8 mouse cellular contexts compared by ENCODE assay signal in genomic region chr7:127021563-127022527, GRCm38 (mm10). TPM values are rescaled to one million over a fixed set of nuclear protein-coding genes. Genes with fewer than 3 reads are reported as not detected.
A peak's percentile ranks its signal among the peaks of the same experiment; 100 is the strongest.
DNase-seq lines count a peak whose midpoint lies in the region; ATAC-seq lines count a peak whose summit lies in the region.

No protein-coding gene starts in this region.

- H3K4me1 ChIP-seq in limb, embryonic 12.5 days (replicated peaks), result peaks cover 73% of the 10 kb centered on the region
- peaks cover 67% of the 10 kb centered on the region for H3K4me1 ChIP-seq in stomach, embryonic 15.5 days

- DNase-seq in cerebellum, adult 9-11 months, result peak; percentile 62
- DNase-seq in cerebellum, adult 18-20 months, result no peak
- peak; percentile 26 for DNase-seq in thymus, postnatal 0 days (ENCODE audit: low spot score)
- DNase-seq in thymus, postnatal 36 days, result no peak
- DNase-seq in left cerebral cortex, adult 9 months (ENCODE audit: low spot score in 2 of 2), result no peak
- DNase-seq in frontal cortex, adult 2 months (ENCODE audit: extremely low spot score in 1 of 2, low spot score in 1 of 2), result no peak

- H3K4me3 ChIP-seq in limb, embryonic 12.5 days (replicated peaks), result peak overlapping the region; percentile 58
- peak overlapping the region; percentile 54 for H3K4me3 ChIP-seq in stomach, embryonic 15.5 days (replicated peaks)

- ATAC-seq in limb, embryonic 12.5 days (ENCODE audit: insufficient number of reproducible peaks, insufficient read depth, low FRiP score, low TSS enrichment, low read depth), result no peak
- ATAC-seq in stomach, embryonic 15.5 days (ENCODE audit: insufficient read depth, low FRiP score, low read depth), result no peak

- H3K9ac ChIP-seq in limb, embryonic 12.5 days (replicated peaks), result peak overlapping the region; percentile 74
- peak overlapping the region; percentile 35; the same call in 1 of the 2 replicates for H3K9ac ChIP-seq in stomach, embryonic 15.5 days

- no peaks in the 10 kb centered on the region for H3K9me3 ChIP-seq in limb, embryonic 12.5 days
- no peaks in the 10 kb centered on the region for H3K9me3 ChIP-seq in stomach, embryonic 15.5 days

- H3K27ac ChIP-seq in limb, embryonic 12.5 days, result peak overlapping the region; percentile 92
- H3K27ac ChIP-seq in stomach, embryonic 15.5 days, result peak overlapping the region; percentile 86

- peak overlapping the region; percentile 92 for H3K4me2 ChIP-seq in limb, embryonic 12.5 days
- peak overlapping the region; percentile 85 for H3K4me2 ChIP-seq in stomach, embryonic 15.5 days

- peaks cover 40% of the 10 kb centered on the region for H3K36me3 ChIP-seq in limb, embryonic 12.5 days
- H3K36me3 ChIP-seq in stomach, embryonic 15.5 days, result peaks cover 16% of the 10 kb centered on the region

- WGBS in limb, embryonic 12.5 days, result 36% methylated on average over 3 of the region's 5 CpGs
- 46% methylated on average over 5 of the region's 5 CpGs for WGBS in stomach, embryonic 15.5 days

- H3K27me3 ChIP-seq in limb, embryonic 12.5 days, result no peaks in the 10 kb centered on the region
- H3K27me3 ChIP-seq in stomach, embryonic 15.5 days (replicated peaks), result no peaks in the 10 kb centered on the region

RNA-seq across cellular contexts. Expression of gene Prrt2, which starts 0.8 kb away (rescaled TPM):
- 0.57 and 0.69 TPM in 2 replicates for polyA plus RNA-seq in thymus, postnatal 0 days (2015; fragmentation: Nextera tagmentation; extraction: Ambion mirVana)
- polyA plus RNA-seq in limb, embryonic 12.5 days (2016; fragmentation: Nextera tagmentation; extraction: Ambion mirVana), result 3.1 and 6.4 TPM in 2 replicates
- polyA plus RNA-seq in stomach, embryonic 15.5 days (2015; fragmentation: Nextera tagmentation; extraction: Ambion mirVana), result 5.9 and 8.1 TPM in 2 replicates
- polyA plus RNA-seq in frontal cortex, adult 2 months (2012; rRNA removed), result 227 and 259 TPM in 2 replicates

RNA-seq across cellular contexts. Expression of gene Gm42742, which starts 0.9 kb away (rescaled TPM):
- 57.8 and 80.0 TPM in 2 replicates for polyA plus RNA-seq in thymus, postnatal 0 days (2015; fragmentation: Nextera tagmentation; extraction: Ambion mirVana)
- polyA plus RNA-seq in limb, embryonic 12.5 days (2016; fragmentation: Nextera tagmentation; extraction: Ambion mirVana), result 73.7 and 81.2 TPM in 2 replicates
- 25.0 and 63.8 TPM in 2 replicates for polyA plus RNA-seq in stomach, embryonic 15.5 days (2015; fragmentation: Nextera tagmentation; extraction: Ambion mirVana)
- 95.5 and 113 TPM in 2 replicates for polyA plus RNA-seq in frontal cortex, adult 2 months (2012; rRNA removed)

RNA-seq across cellular contexts. Expression of gene Pagr1a, which starts 4.7 kb away (rescaled TPM):
- polyA plus RNA-seq in thymus, postnatal 0 days (2015; fragmentation: Nextera tagmentation; extraction: Ambion mirVana), result 51.8 and 100 TPM in 2 replicates
- polyA plus RNA-seq in limb, embryonic 12.5 days (2016; fragmentation: Nextera tagmentation; extraction: Ambion mirVana), result 33.0 and 34.4 TPM in 2 replicates
- polyA plus RNA-seq in stomach, embryonic 15.5 days (2015; fragmentation: Nextera tagmentation; extraction: Ambion mirVana), result 33.1 and 62.5 TPM in 2 replicates
- 30.0 and 42.3 TPM in 2 replicates for polyA plus RNA-seq in frontal cortex, adult 2 months (2012; rRNA removed)

RNA-seq across cellular contexts. Expression of gene Maz, which starts 5.0 kb away (rescaled TPM):
- 111 and 132 TPM in 2 replicates for polyA plus RNA-seq in thymus, postnatal 0 days (2015; fragmentation: Nextera tagmentation; extraction: Ambion mirVana)
- polyA plus RNA-seq in limb, embryonic 12.5 days (2016; fragmentation: Nextera tagmentation; extraction: Ambion mirVana), result 120 and 123 TPM in 2 replicates
- 67.7 and 69.7 TPM in 2 replicates for polyA plus RNA-seq in stomach, embryonic 15.5 days (2015; fragmentation: Nextera tagmentation; extraction: Ambion mirVana)
- polyA plus RNA-seq in frontal cortex, adult 2 months (2012; rRNA removed), result 165 and 186 TPM in 2 replicates

RNA-seq across cellular contexts. Expression of gene Pagr1b, which starts 5.6 kb away (rescaled TPM):
- polyA plus RNA-seq in thymus, postnatal 0 days (2015; fragmentation: Nextera tagmentation; extraction: Ambion mirVana), result 0.60 and 1.2 TPM in 2 replicates
- polyA plus RNA-seq in limb, embryonic 12.5 days (2016; fragmentation: Nextera tagmentation; extraction: Ambion mirVana), result 0.42 and 0.59 TPM in 2 replicates
- 1.0 TPM in 1 of 2 replicates, not detected in the other for polyA plus RNA-seq in stomach, embryonic 15.5 days (2015; fragmentation: Nextera tagmentation; extraction: Ambion mirVana)
- polyA plus RNA-seq in frontal cortex, adult 2 months (2012; rRNA removed), result 1.7 and 2.4 TPM in 2 replicates

Comparison
In these comparisons a context has a peak if more than half of its experiments do, and no peak if none do; other contexts are left out.
1. DNase-seq: peak in cerebellum, adult 9-11 months (single experiment) and thymus, postnatal 0 days (single experiment); none in cerebellum, adult 18-20 months (0 of 2), thymus, postnatal 36 days (0 of 2), left cerebral cortex, adult 9 months (0 of 2) and frontal cortex, adult 2 months (0 of 2).
2. RNA of gene Prrt2, which starts 0.8 kb away (polyA plus RNA-seq): 227 to 259 TPM in frontal cortex, adult 2 months; 5.9 to 8.1 TPM in stomach, embryonic 15.5 days, 3.1 to 6.4 TPM in limb, embryonic 12.5 days and 0.57 to 0.69 TPM in thymus, postnatal 0 days; every median in the first group is over 10 times any median in the second.